Mouse (Mus musculus): ENCODE data around the gene Rpn2.

- no peak for TF ChIP-seq CTCF (IDR thresholded peaks at IDR 0.05; ENCODE audit: low read depth, low read length)
- no peak for TF ChIP-seq POLR2A (IDR thresholded peaks at IDR 0.05; ENCODE audit: borderline replicate concordance, low read depth, low read length)
Measured at GRCm38 (mm10) chr2:157279416-157279800, 591 bp downstream of the Rpn2 start, which contains the start of gene Mroh8.
